Mouse (Mus musculus) forebrain, embryonic 12.5 days (tissue): Measurements from ENCODE around the gene Dyrk1a. TPM values are rescaled to one million over a fixed set of nuclear protein-coding genes. Genes with fewer than 3 reads are reported as not detected.
"Not testable (repeated sequence)": the region's sequence is repeated elsewhere in the genome, so short reads cannot be mapped to it uniquely, and the experiment has no call there.

Source experiments
- ATAC-seq: fragments of 200-750 bp; cut with Nextera tagmentation; 2 replicates; pipeline ENCODE4 v1.8.0; 2017; ENCODE audit warnings: moderate TSS enrichment; ENCODE audit not compliant: low FRiP score
- H3K27ac ChIP-seq: fragments of 300-500 bp; sonication (generic); 2 replicates; pipeline ENCODE4 v1.5.1; 2016; ENCODE audit warnings: mild to moderate bottlenecking
- H3K27me3 ChIP-seq: fragments of 300-500 bp; sonication (generic); 2 replicates; pipeline ENCODE4 v1.6.1; 2016; ENCODE audit warnings: mild to moderate bottlenecking
- H3K36me3 ChIP-seq: fragments of 300-500 bp; sonication (generic); replicated peaks from 2 replicates; pipeline ENCODE4 v1.6.1; 2016; ENCODE audit warnings: mild to moderate bottlenecking
- H3K4me1 ChIP-seq: fragments of 300-500 bp; sonication (generic); 2 replicates; pipeline ENCODE4 v1.6.1; 2016
- H3K4me2 ChIP-seq: fragments of 300-500 bp; sonication (generic); 2 replicates; pipeline ENCODE4 v1.6.1; 2016; ENCODE audit warnings: mild to moderate bottlenecking, moderate library complexity
- H3K4me3 ChIP-seq: fragments of 300-500 bp; sonication (generic); replicated peaks from 2 replicates; pipeline ENCODE4 v1.5.1; 2016; ENCODE audit warnings: mild to moderate bottlenecking
- H3K9ac ChIP-seq: fragments of 300-500 bp; sonication (generic); 2 replicates; pipeline ENCODE4 v1.6.1; 2016; ENCODE audit warnings: mild to moderate bottlenecking
- H3K9me3 ChIP-seq: fragments of 300-500 bp; sonication (generic); 2 replicates; pipeline ENCODE4 v1.6.1; 2016
- WGBS: fragments of 180-500 bp; shearing (Covaris S2); methylation state at CpG from one replicate; pipeline ENCODE4 v1.1.7; 2016; 5-methylcytosine and 5-hydroxymethylcytosine counted together
- polyA plus RNA-seq: library from polyadenylated mRNA; unstranded; fragments of >200 nt; fragmentation: Nextera tagmentation; extraction: Ambion mirVana; gene quantifications from 2 replicates; pipeline ENCODE4 v1.2.1, GENCODE M21; 2016

Dyrk1a gene
- polyA plus RNA-seq, 1 experiment from 2014 or later = 12.0 TPM

DNA sequence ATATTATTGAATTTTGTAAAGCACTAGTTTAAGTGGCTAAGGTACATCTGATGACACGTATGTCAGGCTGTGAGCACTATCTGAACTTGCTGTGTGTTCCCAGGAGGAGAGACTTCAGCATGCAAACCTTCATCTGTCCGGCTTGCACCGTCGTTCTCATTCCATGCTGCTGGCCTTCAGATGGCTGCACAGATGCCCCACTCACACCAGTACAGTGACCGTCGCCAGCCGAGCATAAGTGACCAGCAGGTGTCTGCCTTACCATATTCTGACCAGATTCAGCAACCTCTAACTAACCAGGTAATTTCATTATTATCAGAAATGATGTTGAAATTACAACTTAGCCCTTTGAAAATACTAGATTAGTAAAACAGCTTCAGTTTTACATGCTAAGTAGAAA is 89.6 kb downstream of the Dyrk1a start:
- 93% methylated on average over 7 of the region's 7 CpGs for WGBS
- Histone ChIP-seq H3K9ac (no peak overlapping the region), H3K4me1 (peaks cover 9% of the 10 kb centered on the region), H3K4me2 (no peak overlapping the region), H3K4me3 (no peak overlapping the region), H3K27ac (no peak overlapping the region), H3K36me3 (peaks cover 4% of the 10 kb centered on the region; the same call in 1 of the 2 replicates), H3K27me3 (no peaks in the 10 kb centered on the region), H3K9me3 (no peaks in the 10 kb centered on the region)
- no peak for ATAC-seq

DNA sequence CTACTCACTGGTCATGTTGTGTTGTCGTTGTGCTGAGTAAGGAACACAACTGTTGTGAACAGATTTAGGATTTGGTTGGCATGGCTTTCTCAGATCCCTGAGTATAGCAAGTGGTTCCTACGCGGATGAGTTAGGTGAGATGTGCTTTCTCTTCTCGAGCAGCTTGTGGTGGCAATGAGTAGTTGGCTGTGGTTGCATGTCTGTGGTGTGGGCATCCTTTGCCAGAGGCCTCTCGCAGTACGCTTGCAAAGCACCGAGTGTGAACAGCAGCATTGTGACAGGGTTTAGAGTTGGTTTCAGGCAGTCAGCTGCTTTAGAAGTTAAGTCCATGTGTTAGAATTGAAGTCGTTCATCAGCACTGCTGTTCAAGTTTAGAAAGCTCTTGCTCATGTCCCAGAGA is 90.4 kb downstream of the Dyrk1a start:
- Histone ChIP-seq H3K36me3 (peaks cover 4% of the 10 kb centered on the region; the same call in 1 of the 2 replicates), H3K27me3 (no peaks in the 10 kb centered on the region), H3K27ac (no peak overlapping the region), H3K4me3 (no peak overlapping the region), H3K9me3 (no peaks in the 10 kb centered on the region), H3K9ac (no peak overlapping the region), H3K4me1 (peaks cover 9% of the 10 kb centered on the region), H3K4me2 (no peak overlapping the region)
- ATAC-seq = no peak
- 97% methylated on average over 8 of the region's 8 CpGs for WGBS

DNA sequence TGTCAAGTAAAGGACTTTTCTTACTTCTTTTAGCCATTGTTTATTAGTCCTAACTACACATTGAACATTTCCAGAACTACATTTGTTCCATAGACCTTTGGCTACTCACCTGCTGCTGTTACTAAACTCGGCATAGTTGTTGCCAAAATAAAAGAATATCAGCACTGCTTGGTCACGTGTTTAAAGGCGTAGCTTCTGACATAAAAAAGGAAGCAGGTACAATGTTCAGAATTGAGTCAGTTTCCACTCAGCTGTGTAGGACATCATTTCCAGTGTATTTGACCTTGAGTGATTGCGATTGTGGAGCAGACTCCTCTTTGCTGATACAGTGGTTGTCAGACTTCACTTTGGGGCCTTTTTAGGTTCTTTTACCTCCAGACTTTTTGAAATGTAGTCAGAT is 97.7 kb downstream of the Dyrk1a start:
- Histone ChIP-seq H3K36me3 (peaks cover 50% of the 10 kb centered on the region), H3K27me3 (no peaks in the 10 kb centered on the region)
- WGBS = 94% methylated on average over 4 of the region's 4 CpGs

DNA sequence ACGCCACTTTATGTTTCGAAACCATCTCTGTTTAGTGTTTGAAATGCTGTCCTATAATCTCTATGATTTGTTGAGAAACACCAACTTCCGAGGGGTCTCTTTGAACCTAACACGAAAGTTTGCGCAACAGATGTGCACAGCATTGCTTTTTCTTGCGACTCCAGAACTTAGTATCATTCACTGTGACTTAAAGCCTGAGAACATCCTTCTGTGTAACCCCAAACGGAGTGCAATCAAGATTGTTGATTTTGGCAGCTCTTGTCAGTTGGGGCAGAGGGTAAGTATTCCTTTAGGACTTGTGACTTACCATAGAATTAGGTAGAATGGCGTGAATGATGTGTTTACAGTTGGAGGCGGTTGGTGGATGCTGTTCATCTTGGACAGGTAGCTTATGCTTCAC is 101.5 kb downstream of the Dyrk1a start:
- H3K4me2 ChIP-seq = no peak overlapping the region
- no peak for ATAC-seq
- no peaks in the 10 kb centered on the region for H3K4me1 ChIP-seq
- no peak overlapping the region for H3K9ac ChIP-seq
- no peak overlapping the region for H3K27ac ChIP-seq
- 96% methylated on average over 9 of the region's 9 CpGs for WGBS
- no peaks in the 10 kb centered on the region for H3K27me3 ChIP-seq
- peaks cover 67% of the 10 kb centered on the region for H3K36me3 ChIP-seq
- no peaks in the 10 kb centered on the region for H3K9me3 ChIP-seq
- H3K4me3 ChIP-seq = no peak overlapping the region

More for the DNA sequence above, 97.7 kb downstream of the Dyrk1a start:
- Histone ChIP-seq H3K9me3 (no peaks in the 10 kb centered on the region), H3K4me2 (no peak overlapping the region), H3K4me3 (no peak overlapping the region), H3K9ac (no peak overlapping the region), H3K4me1 (no peaks in the 10 kb centered on the region), H3K27ac (no peak overlapping the region)
- no peak for ATAC-seq

DNA sequence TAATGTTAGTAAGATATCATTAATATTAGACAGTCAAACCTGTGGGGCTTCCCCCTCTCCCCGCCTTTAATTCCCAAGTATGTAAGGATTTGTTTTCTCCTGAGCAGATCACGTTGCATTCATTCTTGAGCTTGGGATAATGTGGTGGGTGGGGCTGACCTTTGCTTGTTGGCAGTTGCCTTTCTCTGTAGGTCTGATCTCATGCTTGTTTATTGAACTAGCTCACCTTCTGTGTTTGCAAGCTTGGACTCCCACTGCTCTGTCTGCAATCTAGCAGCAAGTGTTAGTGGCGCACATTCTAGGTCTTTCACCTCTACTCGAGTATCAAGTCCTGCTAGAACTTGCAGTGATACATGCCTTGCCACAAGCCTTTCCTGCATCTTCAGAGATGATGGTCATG is 111.1 kb downstream of the Dyrk1a start:
- Histone ChIP-seq H3K4me2 (no peak overlapping the region), H3K9ac (no peak overlapping the region), H3K4me3 (no peak overlapping the region), H3K9me3 (no peaks in the 10 kb centered on the region), H3K36me3 (peaks cover 32% of the 10 kb centered on the region), H3K27ac (no peak overlapping the region), H3K27me3 (no peaks in the 10 kb centered on the region), H3K4me1 (peaks cover 7% of the 10 kb centered on the region)
- WGBS = 48% methylated on average over 4 of the region's 4 CpGs
- no peak for ATAC-seq

DNA sequence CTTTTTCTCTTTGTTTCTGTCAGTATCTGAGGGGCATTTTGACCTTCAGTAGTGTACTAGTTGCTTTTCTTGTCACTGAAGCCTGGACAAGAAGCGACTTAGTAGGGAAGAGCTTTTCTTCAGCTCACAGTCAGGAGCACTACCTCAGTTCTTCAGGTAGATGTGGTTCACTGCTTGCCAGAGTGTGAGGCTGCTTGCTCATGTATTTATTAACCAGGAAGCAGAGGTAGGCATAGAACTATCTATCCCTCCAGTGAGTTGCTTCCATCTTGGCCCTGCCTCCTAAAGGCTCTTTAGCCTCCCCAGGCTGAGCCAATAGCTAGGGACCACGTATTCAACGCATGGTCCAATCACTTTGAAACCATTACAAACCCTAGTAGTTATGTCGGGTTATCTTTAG is 112.0 kb downstream of the Dyrk1a start:
- ATAC-seq = no peak
- Histone ChIP-seq H3K4me3 (no peak overlapping the region), H3K27ac (no peak overlapping the region), H3K36me3 (peaks cover 40% of the 10 kb centered on the region), H3K9me3 (no peaks in the 10 kb centered on the region), H3K27me3 (no peaks in the 10 kb centered on the region), H3K4me2 (no peak overlapping the region), H3K9ac (no peak overlapping the region), H3K4me1 (peaks cover 7% of the 10 kb centered on the region)
- WGBS = 95% methylated on average over 4 of the region's 4 CpGs

DNA sequence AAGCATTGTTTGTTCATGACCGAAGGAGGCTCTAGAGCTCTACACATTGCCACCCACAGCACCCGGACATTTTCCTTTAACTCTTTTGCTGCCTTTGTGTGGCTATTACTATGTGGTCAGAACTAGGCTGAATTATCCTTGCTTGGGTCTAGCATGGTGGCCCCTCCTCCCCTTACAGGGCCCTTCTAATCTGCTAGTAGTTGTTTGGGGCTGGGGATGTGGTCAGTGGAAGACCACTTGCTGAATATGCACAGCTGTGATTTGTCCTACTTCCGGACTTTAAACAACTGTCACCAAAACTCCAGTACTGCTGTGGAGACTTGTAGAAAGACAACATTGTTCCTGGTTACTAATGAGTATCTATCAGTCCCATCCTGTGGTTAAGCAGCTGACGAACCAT is 114.2 kb downstream of the Dyrk1a start:
- WGBS = 86% methylated on average over 4 of the region's 4 CpGs
- peaks cover 55% of the 10 kb centered on the region for H3K36me3 ChIP-seq

DNA sequence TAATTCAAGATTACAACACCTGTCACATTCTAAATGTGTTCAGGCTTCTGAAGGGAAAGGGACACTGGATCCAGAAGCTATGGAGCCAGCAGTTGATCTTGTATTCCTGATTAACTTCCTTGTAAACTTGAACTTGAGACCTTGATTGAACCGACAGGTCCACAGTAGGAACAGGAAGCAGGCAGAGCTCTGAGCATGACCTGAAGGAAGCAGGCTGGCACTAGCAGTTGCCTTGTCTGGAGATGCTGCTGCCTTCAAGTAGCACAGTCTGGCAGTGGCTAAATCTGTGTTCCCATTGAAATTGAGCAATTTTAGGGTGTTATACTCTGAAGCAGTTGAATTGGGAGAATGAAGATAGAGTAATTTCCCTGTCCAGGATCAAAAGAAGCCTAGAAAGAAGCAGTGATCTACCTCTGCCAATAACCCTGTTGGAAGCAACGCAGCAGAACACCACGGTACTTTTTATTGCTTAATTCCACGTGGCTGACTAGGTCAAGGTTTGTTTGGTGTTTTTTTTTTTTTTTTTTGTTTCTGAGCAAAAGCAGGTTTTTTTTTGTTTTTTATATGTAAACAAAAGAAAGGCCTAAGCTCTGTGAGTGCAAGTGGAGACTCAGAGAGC is 124.0 kb downstream of the Dyrk1a start:
- no peak for ATAC-seq
- no peak overlapping the region for H3K27ac ChIP-seq
- H3K9me3 ChIP-seq = no peaks in the 10 kb centered on the region
- WGBS = 89% methylated on average over 4 of the region's 4 CpGs
- H3K4me1 ChIP-seq = no peaks in the 10 kb centered on the region
- peaks cover 67% of the 10 kb centered on the region for H3K36me3 ChIP-seq
- H3K4me3 ChIP-seq = no peak overlapping the region
- no peaks in the 10 kb centered on the region for H3K27me3 ChIP-seq
- H3K4me2 ChIP-seq = no peak overlapping the region
- no peak overlapping the region for H3K9ac ChIP-seq

More for the DNA sequence above, 114.2 kb downstream of the Dyrk1a start:
- no peak for ATAC-seq
- no peak overlapping the region for H3K9ac ChIP-seq
- H3K4me3 ChIP-seq = no peak overlapping the region
- peaks cover 7% of the 10 kb centered on the region for H3K4me1 ChIP-seq
- no peak overlapping the region for H3K27ac ChIP-seq
- no peaks in the 10 kb centered on the region for H3K27me3 ChIP-seq
- H3K4me2 ChIP-seq = no peak overlapping the region
- H3K9me3 ChIP-seq = no peaks in the 10 kb centered on the region

DNA sequence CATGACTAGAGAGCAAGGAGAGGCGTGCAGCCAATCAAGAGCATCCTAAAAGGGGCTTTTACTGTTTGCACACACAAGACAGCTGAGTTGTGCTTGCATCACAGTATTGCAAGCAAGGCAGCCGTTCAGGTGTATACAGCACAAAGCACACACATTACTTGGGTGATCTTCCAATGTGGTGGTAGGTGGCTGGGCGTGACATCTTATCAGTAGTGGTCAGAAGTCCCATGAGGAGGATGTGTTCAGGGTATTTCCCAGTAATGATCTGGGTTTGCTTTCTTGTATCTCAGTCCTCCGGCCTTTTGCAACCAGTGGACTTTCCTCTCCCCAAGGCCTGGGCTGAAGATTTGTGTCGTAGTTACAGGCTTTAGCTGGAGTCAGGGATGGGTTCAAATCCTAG is 127.7 kb downstream of the Dyrk1a start:
- ATAC-seq = no peak
- 86% methylated on average over 5 of the region's 5 CpGs for WGBS
- Histone ChIP-seq H3K9ac (no peak overlapping the region), H3K36me3 (peaks cover 33% of the 10 kb centered on the region), H3K4me2 (no peak overlapping the region), H3K27me3 (no peaks in the 10 kb centered on the region), H3K4me3 (no peak overlapping the region), H3K4me1 (no peaks in the 10 kb centered on the region), H3K27ac (no peak overlapping the region), H3K9me3 (no peaks in the 10 kb centered on the region)

DNA sequence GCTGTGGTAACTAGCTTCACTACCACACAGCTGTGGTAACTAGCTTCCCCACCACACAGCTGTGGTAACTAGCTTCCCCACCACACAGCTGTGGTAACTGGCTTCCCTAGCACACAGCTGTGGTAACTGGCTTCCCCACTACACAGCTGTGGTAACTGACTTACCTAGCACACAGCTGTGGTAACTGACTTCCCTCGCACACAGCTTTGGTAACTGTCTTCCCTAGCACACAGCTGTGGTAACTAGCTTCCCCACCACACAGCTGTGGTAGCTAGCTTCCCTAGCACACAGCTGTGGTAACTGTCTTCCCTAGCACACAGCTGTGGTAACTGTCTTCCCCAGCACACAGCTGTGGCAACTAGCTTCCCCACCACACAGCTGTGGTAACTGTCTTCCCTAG is 128.4 kb downstream of the Dyrk1a start:
- H3K9ac ChIP-seq, H3K4me1 ChIP-seq, H3K4me3 ChIP-seq, H3K9me3 ChIP-seq, H3K27me3 ChIP-seq, H3K4me2 ChIP-seq, ATAC-seq, H3K27ac ChIP-seq: not testable (repeated sequence)
- WGBS = 89% methylated on average over 1 of the region's 1 CpGs
- H3K36me3 ChIP-seq = peaks cover 27% of the 10 kb centered on the region

DNA sequence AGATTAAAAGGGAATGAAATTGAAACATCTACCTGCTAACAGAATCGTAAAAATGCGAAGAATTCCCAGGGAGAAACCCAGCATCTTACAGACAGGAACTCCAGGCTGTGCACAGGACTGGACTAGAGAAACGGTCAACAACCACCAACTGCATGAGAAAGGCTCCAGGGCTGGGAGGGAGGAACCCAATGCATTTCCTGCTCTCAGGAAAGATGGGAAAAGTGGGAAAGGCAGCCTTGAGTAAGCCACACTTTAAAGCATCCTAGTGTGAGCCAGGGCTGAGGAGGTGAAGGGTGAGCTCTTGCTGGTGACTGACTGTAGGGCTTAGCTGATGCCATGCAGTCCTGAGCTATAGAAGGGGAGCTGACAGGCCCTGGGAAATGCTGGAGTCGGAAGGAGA is 131.3 kb downstream of the Dyrk1a start:
- ATAC-seq = no peak
- Histone ChIP-seq H3K4me1 (no peaks in the 10 kb centered on the region), H3K4me2 (no peak overlapping the region), H3K27me3 (no peaks in the 10 kb centered on the region), H3K9me3 (no peaks in the 10 kb centered on the region), H3K9ac (no peak overlapping the region), H3K27ac (0 out of 2 replicates have a peak overlapping the region, but pooled peaks have one; percentile 8), H3K4me3 (no peak overlapping the region), H3K36me3 (peaks cover 3% of the 10 kb centered on the region; the same call in 1 of the 2 replicates)
- 85% methylated on average over 4 of the region's 4 CpGs for WGBS

DNA sequence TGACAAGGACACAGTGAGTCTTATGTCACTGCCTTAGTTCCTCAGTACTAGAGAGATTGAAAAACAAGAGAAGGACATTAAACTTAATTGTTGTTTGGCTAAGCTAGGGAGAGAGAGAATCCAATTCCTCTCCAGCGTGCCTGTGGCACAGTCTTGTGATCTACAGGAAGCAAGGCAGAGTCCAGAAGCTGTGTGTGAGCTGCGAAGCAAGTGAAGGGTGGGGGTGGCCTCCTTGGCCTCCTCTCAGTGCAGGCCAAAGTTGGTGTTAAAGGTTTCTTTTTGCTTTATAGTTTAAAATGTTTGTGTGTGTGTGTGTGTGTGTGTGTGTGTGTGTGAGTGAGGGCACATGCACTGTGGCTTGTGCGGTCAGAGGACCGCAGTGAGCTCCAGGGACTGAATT is 132.2 kb downstream of the Dyrk1a start:
- Histone ChIP-seq H3K4me3 (no peak overlapping the region), H3K27me3 (no peaks in the 10 kb centered on the region), H3K4me2 (no peak overlapping the region), H3K9me3 (no peaks in the 10 kb centered on the region), H3K36me3 (no peaks in the 10 kb centered on the region), H3K9ac (no peak overlapping the region), H3K27ac (no peak overlapping the region), H3K4me1 (no peaks in the 10 kb centered on the region)
- no peak for ATAC-seq
- WGBS = 89% methylated on average over 4 of the region's 4 CpGs

DNA sequence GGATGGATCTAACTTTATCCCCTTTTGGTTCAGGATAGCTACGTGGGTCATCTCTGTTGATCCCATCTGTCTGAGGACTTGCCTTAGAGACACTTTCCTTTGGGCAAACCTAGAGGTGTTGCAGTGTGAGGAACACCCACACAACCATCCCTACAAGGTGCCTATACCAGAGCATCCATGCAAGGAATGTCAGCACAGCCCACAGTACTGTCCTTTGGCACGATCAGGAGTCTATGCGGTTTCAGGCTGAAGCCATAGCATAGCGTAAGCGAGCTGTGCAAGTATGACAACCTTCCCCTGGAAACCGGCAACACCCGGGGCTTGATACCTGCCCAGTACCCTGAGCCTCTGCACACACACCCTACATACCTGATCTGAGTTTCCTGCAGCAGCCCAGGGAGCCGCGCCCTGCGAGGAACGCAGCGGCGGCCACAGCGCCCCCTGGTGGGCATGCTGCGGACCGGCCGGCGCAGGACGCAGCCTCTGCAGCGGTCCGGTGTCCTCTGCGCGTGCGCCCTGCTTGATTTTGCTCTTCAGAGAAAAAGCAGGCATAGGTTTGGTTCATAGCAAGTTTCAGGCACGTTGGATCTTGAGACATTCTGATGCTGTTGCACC is 143.8 kb downstream of the Dyrk1a start:
- peaks cover 5% of the 10 kb centered on the region; the same call in 1 of the 2 replicates for H3K4me1 ChIP-seq
- ATAC-seq = peak; percentile 77
- no peak overlapping the region for H3K9ac ChIP-seq
- H3K4me3 ChIP-seq = peak overlapping the region; percentile 21
- H3K9me3 ChIP-seq = peaks cover 12% of the 10 kb centered on the region; the same call in 1 of the 2 replicates
- H3K36me3 ChIP-seq = no peaks in the 10 kb centered on the region
- WGBS = 10% methylated on average over 25 of the region's 25 CpGs
- H3K27me3 ChIP-seq = peaks cover 8% of the 10 kb centered on the region; the same call in 1 of the 2 replicates
- H3K27ac ChIP-seq = no peak overlapping the region
- H3K4me2 ChIP-seq = peak overlapping the region; percentile 45
